8 mouse cellular contexts compared by ENCODE assay signal in genomic region chr2:160872395-160872794, GRCm38 (mm10). TPM values are rescaled to one million over a fixed set of nuclear protein-coding genes. Genes with fewer than 3 reads are reported as not detected.
DNase-seq lines count a peak whose midpoint lies in the region; ATAC-seq lines count a peak whose summit lies in the region.

No protein-coding gene starts in this region.

- WGBS in forebrain, embryonic 14.5 days, result 0% methylated on average over 34 of the region's 47 CpGs
- WGBS in lung, embryonic 15.5 days, result under 1% methylated on average over 45 of the region's 47 CpGs

- H3K36me3 ChIP-seq in forebrain, embryonic 14.5 days (ENCODE audit: control insufficient read depth, insufficient read depth, low read length), result no peaks in the 10 kb centered on the region
- no peaks in the 10 kb centered on the region for H3K36me3 ChIP-seq in lung, embryonic 15.5 days

- H3K4me1 ChIP-seq in forebrain, embryonic 14.5 days (ENCODE audit: control insufficient read depth, insufficient read depth, low read length), result peaks cover 10% of the 10 kb centered on the region; the same call in 1 of the 2 replicates
- H3K4me1 ChIP-seq in lung, embryonic 15.5 days, result peaks cover 12% of the 10 kb centered on the region; the same call in 1 of the 2 replicates

- intact Hi-C loops in heart, postnatal 36 days (cut with DNase I), result loop anchor here (2.0 kb wide), 1 partner anchor 66 kb away; no protein-coding TSS in a partner anchor

- peak; percentile 13 for DNase-seq in ES-CJ7 (ENCODE audit: low read depth, low spot score)
- peak; percentile 40 for DNase-seq in c-Kit-negative CD71-positive TER-119-positive erythroid progenitor cells, embryonic 14.5 days (ENCODE audit: low read depth, low spot score)
- DNase-seq in forebrain, embryonic 14.5 days (ENCODE audit: low spot score), result peak; percentile 77
- DNase-seq in heart, postnatal 36 days, result peak; percentile 76 to 82
- peak; percentile 48 to 53 for DNase-seq in layer of hippocampus, adult 8-10 months (ENCODE audit: low spot score in 2 of 2)
- peak; percentile 53 for DNase-seq in ovary, adult 18-20 months (ENCODE audit: low spot score)
- peak; percentile 79 for DNase-seq in thymus, postnatal 0 days (ENCODE audit: low spot score)

- 0 out of 2 replicates have a peak, but pooled peaks cover 3% of the 10 kb centered on the region for H3K9me3 ChIP-seq in forebrain, embryonic 14.5 days (replicated peaks; ENCODE audit: control insufficient read depth, low read length)
- H3K9me3 ChIP-seq in lung, embryonic 15.5 days, result no peaks in the 10 kb centered on the region

- ATAC-seq in forebrain, embryonic 14.5 days, result peak; percentile 91
- ATAC-seq in lung, embryonic 15.5 days (ENCODE audit: borderline replicate concordance, extremely low read depth, low FRiP score, low TSS enrichment), result peak; percentile 89

- H3K4me3 ChIP-seq in forebrain, embryonic 14.5 days (ENCODE audit: low read depth, low read length), result peak overlapping the region; percentile 90
- peak overlapping the region; percentile 100 for H3K4me3 ChIP-seq in lung, embryonic 15.5 days

- H3K27me3 ChIP-seq in forebrain, embryonic 14.5 days (replicated peaks; ENCODE audit: control insufficient read depth, insufficient read depth, low read length), result no peaks in the 10 kb centered on the region
- no peaks in the 10 kb centered on the region for H3K27me3 ChIP-seq in lung, embryonic 15.5 days

- H3K4me2 ChIP-seq in forebrain, embryonic 14.5 days (ENCODE audit: low read length), result peak overlapping the region; percentile 76
- H3K4me2 ChIP-seq in lung, embryonic 15.5 days, result peak overlapping the region; percentile 70

- peak overlapping the region; percentile 94 for H3K9ac ChIP-seq in forebrain, embryonic 14.5 days (ENCODE audit: low read length)
- H3K9ac ChIP-seq in lung, embryonic 15.5 days, result peak overlapping the region; percentile 100

- H3K27ac ChIP-seq in forebrain, embryonic 14.5 days (ENCODE audit: low read depth, low read length), result peak overlapping the region; percentile 99
- H3K27ac ChIP-seq in lung, embryonic 15.5 days, result peak overlapping the region; percentile 99

RNA-seq across cellular contexts. Expression of gene Zhx3, which starts 0.4 kb away (rescaled TPM):
- polyA plus RNA-seq in forebrain, embryonic 14.5 days (2014; fragmentation: Nextera tagmentation; extraction: Ambion mirVana), result 10.3 and 10.8 TPM in 2 replicates
- 10 to 100 TPM; 44.5 to 47.7 TPM for total RNA-seq in heart, postnatal 36 days (2021)
- 100 to 1,000 TPM in 2 of 4 experiments, 10 to 100 TPM in 2; 74.2 to 102 (median 92.4) TPM for total RNA-seq in layer of hippocampus, adult 8-10 months (2022)
- polyA plus RNA-seq in lung, embryonic 15.5 days (2015; fragmentation: Nextera tagmentation; extraction: Ambion mirVana), result 11.5 and 12.1 TPM in 2 replicates
- polyA plus RNA-seq in thymus, postnatal 0 days (2015; fragmentation: Nextera tagmentation; extraction: Ambion mirVana), result 5.7 and 7.4 TPM in 2 replicates

RNA-seq across cellular contexts. Expression of gene Lpin3, which starts 8.1 kb away (rescaled TPM):
- 0.08 TPM in 1 of 2 replicates, not detected in the other for polyA plus RNA-seq in forebrain, embryonic 14.5 days (2014; fragmentation: Nextera tagmentation; extraction: Ambion mirVana)
- 1 to 10 TPM; 4.1 to 7.0 TPM for total RNA-seq in heart, postnatal 36 days (2021)
- 1 to 10 TPM; 1.1 to 2.6 (median 1.6) TPM for total RNA-seq in layer of hippocampus, adult 8-10 months (2022)
- 3.2 and 3.6 TPM in 2 replicates for polyA plus RNA-seq in lung, embryonic 15.5 days (2015; fragmentation: Nextera tagmentation; extraction: Ambion mirVana)
- 1.4 and 1.7 TPM in 2 replicates for polyA plus RNA-seq in thymus, postnatal 0 days (2015; fragmentation: Nextera tagmentation; extraction: Ambion mirVana)

RNA-seq across cellular contexts. Expression of gene Emilin3, which starts 39.7 kb away (rescaled TPM):
- polyA plus RNA-seq in forebrain, embryonic 14.5 days (2014; fragmentation: Nextera tagmentation; extraction: Ambion mirVana), result 0.24 and 0.32 TPM in 2 replicates
- 1 to 10 TPM; 1.8 to 4.1 TPM for total RNA-seq in heart, postnatal 36 days (2021)
- under 1 TPM in 3 of 4 experiments, not detected in 1; 0.12 to 0.20 (median 0.18) TPM for total RNA-seq in layer of hippocampus, adult 8-10 months (2022)
- polyA plus RNA-seq in lung, embryonic 15.5 days (2015; fragmentation: Nextera tagmentation; extraction: Ambion mirVana), result 11.7 and 15.5 TPM in 2 replicates
- polyA plus RNA-seq in thymus, postnatal 0 days (2015; fragmentation: Nextera tagmentation; extraction: Ambion mirVana), result 0.62 and 0.65 TPM in 2 replicates

Comparison
In these comparisons a context has a peak if more than half of its experiments do, and no peak if none do; other contexts are left out.
1. Peak in every context shown above with its lines: DNase-seq, ATAC-seq, H3K4me3 ChIP-seq and H3K27ac ChIP-seq.
2. DNase-seq: peak in every context shown above with its lines; median percentile 79 in heart, postnatal 36 days; 79 in thymus, postnatal 0 days; 77 in forebrain, embryonic 14.5 days; 53 in ovary, adult 18-20 months; 50 in layer of hippocampus, adult 8-10 months; 40 in c-Kit-negative CD71-positive TER-119-positive erythroid progenitor cells, embryonic 14.5 days; 13 in ES-CJ7.